Mouse (Mus musculus) heart, adult 18-20 months (tissue): ENCODE results near the gene Nemp2. TPM values are rescaled to one million over a fixed set of nuclear protein-coding genes. Genes with fewer than 3 reads are reported as not detected.
"Not testable (repeated sequence)": the region's sequence is repeated elsewhere in the genome, so short reads cannot be mapped to it uniquely, and the experiment has no call there.

Experiments
- DNase-seq, 2 experiments: peaks; one replicate each; pipeline ENCODE4 v3.0.0; 2021 to 2022; ENCODE audit warnings: mixed read lengths in 1 of 2
- total RNA-seq, 2 experiments: library from RNA; stranded (reverse); gene quantifications; 2 replicates each; pipeline ENCODE4 v1.2.3; 2021

Nemp2 gene
- total RNA-seq, 2 experiments from 2014 or later = 0.72 to 0.82 TPM

- DNase-seq = peak in 1 of 2 experiments; percentile 16
Observed at GRCm38 (mm10) chr1:52653366-52653765, 22.9 kb downstream of the Nemp2 start.

GRCm38 (mm10) chr1:52655153-52655552 is 24.6 kb downstream of the Nemp2 start:
- DNase-seq = peak in 1 of 2 experiments; percentile 18

GRCm38 (mm10) chr1:52658160-52658559 is 27.7 kb downstream of the Nemp2 start:
- no peak for DNase-seq

- no peak for DNase-seq
Observed at GRCm38 (mm10) chr1:52660278-52660677, 29.8 kb downstream of the Nemp2 start.

GRCm38 (mm10) chr1:52660765-52661164 is 30.3 kb downstream of the Nemp2 start:
- no peak for DNase-seq

GRCm38 (mm10) chr1:52663228-52663627 is 32.7 kb downstream of the Nemp2 start:
- DNase-seq = no peak

GRCm38 (mm10) chr1:52668743-52669323 is 38.3 kb downstream of the Nemp2 start:
- no peak for DNase-seq

- no peak for DNase-seq
Observed at GRCm38 (mm10) chr1:52669931-52670330, 39.4 kb downstream of the Nemp2 start.

- peak; percentile 26 to 77 for DNase-seq
Observed at GRCm38 (mm10) chr1:52675561-52676551, 45.4 kb downstream of the Nemp2 start.

GRCm38 (mm10) chr1:52676621-52677020 is 46.1 kb downstream of the Nemp2 start:
- DNase-seq = peak; percentile 70 to 73

- no peak for DNase-seq
Observed at GRCm38 (mm10) chr1:52683550-52683949, 53.0 kb downstream of the Nemp2 start.

GRCm38 (mm10) chr1:52687636-52688035 is 57.1 kb downstream of the Nemp2 start:
- DNase-seq = no peak

- not testable (repeated sequence) for DNase-seq
Observed at GRCm38 (mm10) chr1:52694456-52694855, 64.0 kb downstream of the Nemp2 start.

Other genes with a start within 250 kb of the Nemp2 start
- gene Nab1, start 130.0 kb upstream of the Nemp2 start, total RNA-seq = 10 to 100 TPM; 21.1 to 21.5 TPM
- 10 to 100 TPM; 16.5 to 19.6 TPM for gene Mfsd6, start 96.8 kb downstream of the Nemp2 start, total RNA-seq
- gene Inpp1, start 187.0 kb downstream of the Nemp2 start, total RNA-seq = 10 to 100 TPM; 16.3 to 16.8 TPM
- 10 to 100 TPM; 86.2 to 91.2 TPM for gene Hibch, start 214.2 kb downstream of the Nemp2 start, total RNA-seq